Mouse (Mus musculus) cerebellum, adult 11 months (tissue): ENCODE measurements around the gene Nckap1.

Source experiments
- DNase-seq: peaks from one replicate; pipeline ENCODE4 v3.0.0; 2022

The Nckap1 gene

DNA sequence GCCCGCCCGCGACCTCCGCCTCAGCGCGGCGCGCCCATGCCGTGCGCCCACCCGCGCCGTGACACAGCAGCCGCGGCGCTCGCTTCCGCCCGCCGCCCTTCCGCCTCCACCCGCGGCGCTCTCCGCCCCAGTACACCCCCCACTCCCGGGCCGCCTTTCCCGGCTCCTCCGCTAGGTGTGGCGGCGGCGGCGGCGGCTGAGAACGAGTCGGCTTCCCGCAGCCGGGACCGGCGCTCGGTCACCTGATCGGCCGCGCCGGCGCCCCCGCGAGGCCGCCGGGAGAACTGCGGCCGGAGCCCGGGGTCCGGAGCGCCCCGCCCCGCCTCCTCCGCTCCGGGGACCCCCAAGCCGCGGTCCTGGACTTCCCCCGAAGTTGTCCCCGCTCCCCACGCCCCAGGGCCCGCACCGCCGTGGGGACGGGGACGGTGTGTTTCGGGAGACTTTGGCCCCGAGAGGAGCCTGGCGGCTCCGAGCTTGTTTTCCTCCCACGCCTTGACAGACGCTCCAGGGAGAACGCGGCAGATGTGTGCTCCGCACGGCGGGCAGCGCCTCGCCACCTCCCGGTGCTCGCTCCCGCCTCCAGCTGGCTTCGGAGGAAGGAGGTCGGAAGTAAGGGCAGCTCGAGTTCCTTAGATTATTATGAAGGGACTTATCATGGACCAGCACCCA lies at the start of gene Nckap1:
Gene Nckap1, minus strand, starts transcription at position 338 of the 669 bp plus-strand sequence.
- peak; percentile 89 for DNase-seq

DNA sequence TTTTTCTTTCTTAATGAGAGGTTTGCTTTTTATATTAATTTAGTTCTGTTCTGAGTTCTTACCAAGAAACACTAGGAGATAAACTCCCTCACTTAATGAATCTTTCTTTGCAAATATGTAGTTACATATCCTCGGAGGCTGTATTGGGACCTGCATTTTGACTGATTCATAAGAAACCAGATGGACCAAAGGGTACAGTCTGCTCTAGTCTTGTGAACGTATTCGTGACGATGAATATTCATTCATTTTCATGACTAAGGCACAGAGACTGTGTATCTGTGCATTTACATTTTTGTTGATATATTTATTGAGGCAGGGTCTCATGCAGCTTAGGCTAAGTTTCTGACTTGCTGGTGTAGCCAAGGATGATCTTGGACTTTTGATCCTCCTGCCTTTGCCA lies 43.3 kb upstream of the Nckap1 start:
- DNase-seq = no peak

DNA sequence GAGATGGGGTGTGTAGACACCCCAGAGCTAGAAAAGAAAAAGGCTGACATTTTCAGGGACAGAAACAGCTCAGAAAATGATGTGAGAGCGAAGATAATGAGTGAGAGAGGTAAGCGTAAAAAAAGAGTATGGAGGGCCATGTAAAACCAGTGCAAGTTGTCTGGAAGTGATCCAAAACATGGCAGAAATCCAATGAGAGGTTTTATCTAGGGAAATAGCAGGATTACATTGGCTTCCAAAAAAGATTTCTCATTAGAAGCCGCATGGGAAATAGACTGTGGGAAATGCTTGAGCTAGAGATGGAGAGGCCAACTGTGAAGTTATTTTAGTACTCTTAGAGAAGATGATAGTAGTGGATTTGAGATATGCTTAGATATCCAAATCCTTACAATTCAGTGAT lies 40.7 kb upstream of the Nckap1 start:
- DNase-seq = no peak

DNA sequence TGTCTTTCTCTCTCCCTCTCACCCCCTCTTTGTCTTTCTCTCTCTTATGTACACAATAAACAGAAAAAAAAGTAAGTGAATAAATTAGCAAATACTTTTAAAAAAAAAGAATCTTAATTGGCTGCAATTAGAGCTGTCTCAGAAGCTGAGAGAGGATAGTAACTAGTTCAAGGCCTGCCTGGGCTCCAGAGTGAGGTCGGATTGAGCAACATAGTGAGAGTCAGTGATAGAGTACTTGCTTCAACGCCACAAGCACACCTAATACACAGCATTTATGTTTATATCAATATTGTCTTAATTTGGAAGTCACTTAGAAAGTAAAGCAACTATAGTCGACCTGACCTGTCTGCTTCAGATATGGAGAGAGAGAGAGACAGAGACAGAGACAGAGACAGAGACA lies 37.8 kb upstream of the Nckap1 start:
- DNase-seq = no peak

DNA sequence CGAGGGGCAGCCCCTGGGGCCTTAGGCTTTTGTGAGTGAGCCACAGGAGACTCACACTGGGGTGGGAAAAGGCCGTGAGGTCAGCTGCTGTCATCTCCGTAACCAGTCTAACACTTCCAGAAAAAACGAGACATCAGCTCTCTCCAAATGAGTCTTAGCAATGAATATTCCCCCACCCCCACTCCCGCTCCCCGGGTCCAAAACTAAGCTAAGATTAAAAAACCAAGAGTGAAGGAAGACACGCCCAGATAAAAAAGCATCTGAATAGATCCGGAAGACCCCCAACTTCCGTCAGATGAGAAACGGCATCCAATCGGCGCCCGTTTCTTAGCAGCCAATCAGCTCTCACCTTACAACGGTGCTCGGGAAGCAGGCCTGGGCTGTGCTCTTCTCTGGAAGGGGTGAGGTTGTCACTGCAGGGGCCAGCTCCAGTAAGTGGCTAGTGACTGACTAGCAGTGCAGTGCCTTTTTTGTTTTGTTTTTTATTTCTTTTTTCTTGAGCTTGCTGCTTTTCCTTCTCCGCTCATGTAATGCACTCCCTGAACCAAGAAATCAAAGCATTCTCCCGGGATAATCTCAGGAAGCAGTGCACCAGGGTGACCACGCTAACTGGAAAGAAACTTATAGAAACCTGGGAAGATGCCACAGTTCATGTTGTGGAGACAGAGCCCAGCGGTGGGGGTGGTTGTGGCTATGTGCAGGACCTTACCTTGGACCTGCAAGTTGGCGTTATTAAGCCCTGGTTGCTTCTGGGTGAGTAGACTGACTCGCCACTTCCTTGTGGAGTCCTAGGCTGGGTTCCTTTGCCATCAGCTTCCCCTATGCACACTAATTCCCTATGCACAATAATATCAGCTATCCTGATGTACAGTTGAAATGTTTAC lies 35.9 kb upstream of the Nckap1 start, which contains the start of the genes Dusp19 and Nup35:
Gene Dusp19, plus strand, starts transcription at position 192 of the 884 bp plus-strand sequence.
Gene Nup35, plus strand, starts transcription at position 383 of the 884 bp plus-strand sequence.
- peak; percentile 93 for DNase-seq

DNA sequence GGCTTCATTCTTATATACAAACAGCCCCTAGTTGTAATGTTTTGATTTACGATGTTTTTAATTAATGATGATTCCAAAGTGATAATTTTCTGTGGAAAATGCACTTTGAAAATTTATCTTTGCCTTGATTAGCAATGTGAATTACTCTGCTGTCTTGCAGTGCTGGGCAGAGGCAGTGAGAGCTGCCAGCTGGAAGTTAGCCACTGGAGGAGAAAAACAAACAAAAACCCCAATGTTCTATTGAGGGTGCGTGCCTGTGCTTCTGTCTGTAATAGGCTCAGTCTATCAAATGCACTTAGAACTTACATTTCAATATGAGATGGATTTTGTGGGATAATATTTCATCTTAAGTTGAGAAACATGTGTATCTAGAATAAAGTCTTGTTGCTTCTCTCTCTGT lies 31.6 kb upstream of the Nckap1 start:
- DNase-seq = no peak

DNA sequence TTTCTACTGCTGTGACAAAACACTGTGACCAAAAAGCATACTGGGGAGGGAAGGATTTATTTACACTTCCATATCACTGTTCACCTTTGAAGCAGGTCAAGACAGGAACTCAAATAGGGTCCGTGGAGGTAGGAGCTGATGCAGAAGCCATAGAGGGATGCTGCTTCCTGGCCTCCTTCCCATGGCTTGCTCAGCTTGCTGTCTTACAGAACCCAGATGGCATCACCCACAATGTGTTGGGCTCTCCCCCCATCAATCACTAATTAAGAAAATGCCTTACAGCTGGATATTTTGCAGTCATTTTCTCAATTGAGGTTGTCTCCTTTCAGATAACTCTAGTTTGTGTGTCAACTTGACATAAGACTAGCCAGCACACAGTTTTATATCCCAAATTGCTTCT lies 31.1 kb upstream of the Nckap1 start:
- DNase-seq = no peak

DNA sequence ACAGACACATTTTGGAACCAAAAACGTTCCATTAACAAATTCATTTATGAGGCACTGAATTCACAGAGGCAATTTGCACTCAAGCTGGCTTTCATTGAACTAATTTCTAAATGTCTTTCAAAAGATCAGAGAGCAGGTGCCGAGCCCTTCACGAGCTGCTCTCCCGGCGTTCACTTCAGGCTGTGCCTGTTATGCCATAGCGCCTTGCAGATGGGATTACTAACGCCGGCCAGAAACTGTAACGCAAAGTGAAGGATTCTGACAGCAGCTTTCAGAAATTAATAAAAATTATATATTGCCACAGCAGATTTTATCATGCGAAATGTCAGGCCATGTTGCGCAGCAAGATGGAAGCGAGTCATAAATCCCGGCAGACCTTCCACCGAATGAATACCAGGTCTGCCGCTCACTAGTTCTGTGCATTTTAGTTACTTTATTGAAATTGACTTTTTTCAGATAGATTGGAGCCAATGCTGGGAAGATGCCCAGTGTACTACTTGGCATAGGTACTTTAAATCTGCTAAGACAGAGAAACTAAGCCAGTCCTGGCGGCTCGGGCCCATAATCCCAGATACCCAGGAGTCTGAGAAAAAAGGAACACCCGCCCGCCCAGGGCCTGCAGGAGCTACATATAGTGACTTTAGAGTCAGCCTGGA lies 22.7 kb upstream of the Nckap1 start:
- DNase-seq = no peak

DNA sequence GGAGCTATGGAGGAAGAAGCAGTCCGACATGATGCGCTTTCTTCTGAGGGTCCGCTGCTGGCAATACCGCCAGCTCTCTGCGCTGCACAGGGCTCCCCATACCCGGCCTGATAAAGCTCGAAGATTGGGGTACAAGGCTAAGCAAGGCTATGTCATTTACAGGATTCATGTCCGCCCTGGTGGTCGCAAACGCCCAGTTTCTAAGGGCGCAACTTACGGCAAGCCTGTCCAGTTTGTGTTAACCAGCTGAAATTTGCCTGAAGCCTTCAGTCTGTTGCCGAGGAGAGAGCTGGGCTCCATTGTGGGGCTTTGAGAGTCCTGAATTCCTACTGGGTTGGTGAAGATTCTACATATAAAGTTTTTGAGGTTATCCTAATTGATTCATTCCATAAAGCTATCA lies 21.6 kb upstream of the Nckap1 start:
- DNase-seq = no peak

DNA sequence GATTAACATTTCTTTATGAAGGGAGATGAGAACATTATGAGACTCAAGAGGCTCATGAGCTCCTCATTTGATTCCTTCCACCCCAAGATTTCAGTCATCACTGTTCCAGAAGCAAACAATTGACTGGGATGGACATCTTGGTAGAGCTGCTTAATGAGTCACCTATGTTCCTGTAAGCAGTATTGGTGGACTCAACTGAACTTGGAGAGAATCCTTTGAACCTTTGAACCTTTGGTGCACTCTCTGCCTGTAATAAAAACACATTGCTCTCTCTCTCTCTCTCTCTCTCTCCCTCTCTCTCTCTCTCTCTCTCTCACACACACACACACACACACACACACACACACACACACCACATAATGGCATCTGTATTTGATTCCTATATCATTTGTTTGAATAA lies 19.4 kb upstream of the Nckap1 start:
- no peak for DNase-seq

DNA sequence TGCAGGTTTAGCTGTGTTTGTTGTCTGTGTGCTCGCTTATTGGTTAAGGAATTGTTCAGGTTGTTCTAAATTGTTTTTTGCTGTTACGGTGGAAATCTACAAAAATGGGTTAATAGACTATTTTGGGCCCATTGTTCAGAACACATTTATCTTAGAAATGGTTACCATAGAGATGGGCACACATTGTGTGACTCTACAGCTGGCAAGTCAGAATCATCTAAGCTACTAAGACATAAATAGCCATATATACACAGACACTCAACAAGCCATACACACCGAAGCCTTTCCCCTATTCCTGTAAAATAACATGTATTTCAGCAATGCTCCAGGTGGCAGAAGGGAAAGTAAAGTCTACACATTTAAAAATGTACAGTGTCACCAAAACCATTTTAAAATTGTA lies 18.7 kb upstream of the Nckap1 start:
- DNase-seq = no peak

DNA sequence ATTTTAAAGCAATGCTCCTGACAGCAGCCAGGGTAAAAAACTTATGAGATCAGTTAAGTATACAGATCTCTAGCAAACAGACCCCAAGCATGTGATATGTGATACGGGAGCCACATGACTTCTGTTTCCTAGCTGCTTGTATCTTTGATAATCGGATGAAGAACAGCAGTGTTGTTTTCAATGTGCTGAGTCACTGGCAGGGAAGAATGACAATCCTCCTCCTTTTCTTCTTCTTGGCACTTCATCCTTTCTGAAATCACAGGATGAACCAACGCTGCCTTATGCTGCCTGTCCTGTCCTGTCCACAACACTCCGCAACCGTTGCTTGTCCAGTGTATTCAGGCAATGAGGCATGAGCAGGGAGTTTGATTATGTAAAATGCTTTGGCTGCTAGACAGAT lies 15.8 kb upstream of the Nckap1 start:
- no peak for DNase-seq

DNA sequence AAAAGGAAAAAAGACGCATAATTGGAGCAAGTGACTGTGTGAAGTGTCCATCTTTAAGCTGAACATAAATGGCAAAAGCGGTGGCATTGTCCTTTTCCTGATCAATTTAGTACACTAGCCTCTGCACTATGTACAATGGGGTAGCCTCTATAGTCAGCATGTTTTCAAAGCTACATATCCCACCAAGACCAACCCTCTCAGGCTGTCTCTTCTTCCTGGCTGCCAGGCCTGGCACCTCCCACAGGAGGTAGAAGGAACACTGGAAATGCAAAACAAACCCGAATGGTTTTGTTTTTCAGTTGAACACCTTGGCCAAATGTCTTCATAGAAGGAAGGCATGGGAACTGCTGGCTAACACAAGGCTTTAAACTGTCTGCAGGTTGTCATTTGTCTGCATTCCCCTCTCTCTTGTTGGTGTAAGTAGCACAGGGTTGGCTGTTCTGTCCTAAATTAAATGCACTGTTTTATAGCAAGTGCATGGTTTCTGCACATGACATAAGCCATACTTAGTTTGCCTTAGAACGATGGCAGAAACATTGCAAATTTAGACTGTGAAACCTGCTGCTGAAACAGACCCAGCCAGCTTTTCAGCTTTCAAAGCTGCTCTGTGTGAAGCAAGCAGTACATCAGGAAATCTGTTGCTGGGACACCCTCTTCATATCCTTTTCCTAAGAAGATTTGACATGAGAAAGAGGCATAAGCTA lies 13.2 kb upstream of the Nckap1 start:
- no peak for DNase-seq

DNA sequence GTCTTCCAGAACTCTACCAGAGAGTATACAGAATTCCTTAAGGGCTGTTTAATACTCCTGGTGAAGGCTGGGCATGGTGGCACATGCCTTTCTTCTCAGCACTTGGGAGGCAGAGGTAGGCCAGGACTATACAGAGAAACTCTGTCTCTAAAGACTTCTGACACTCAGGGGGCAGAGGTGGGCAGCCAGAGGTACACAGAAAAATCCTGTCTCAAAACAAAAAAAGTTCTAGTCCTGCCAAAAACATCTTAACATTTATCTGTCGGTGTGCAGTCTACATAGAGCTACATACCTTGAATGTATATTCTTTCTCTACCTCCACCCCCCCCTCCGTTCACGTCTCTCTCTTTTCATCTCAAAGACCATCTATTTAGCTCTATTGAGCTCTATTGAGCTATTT lies 1.2 kb upstream of the Nckap1 start:
- no peak for DNase-seq

DNA sequence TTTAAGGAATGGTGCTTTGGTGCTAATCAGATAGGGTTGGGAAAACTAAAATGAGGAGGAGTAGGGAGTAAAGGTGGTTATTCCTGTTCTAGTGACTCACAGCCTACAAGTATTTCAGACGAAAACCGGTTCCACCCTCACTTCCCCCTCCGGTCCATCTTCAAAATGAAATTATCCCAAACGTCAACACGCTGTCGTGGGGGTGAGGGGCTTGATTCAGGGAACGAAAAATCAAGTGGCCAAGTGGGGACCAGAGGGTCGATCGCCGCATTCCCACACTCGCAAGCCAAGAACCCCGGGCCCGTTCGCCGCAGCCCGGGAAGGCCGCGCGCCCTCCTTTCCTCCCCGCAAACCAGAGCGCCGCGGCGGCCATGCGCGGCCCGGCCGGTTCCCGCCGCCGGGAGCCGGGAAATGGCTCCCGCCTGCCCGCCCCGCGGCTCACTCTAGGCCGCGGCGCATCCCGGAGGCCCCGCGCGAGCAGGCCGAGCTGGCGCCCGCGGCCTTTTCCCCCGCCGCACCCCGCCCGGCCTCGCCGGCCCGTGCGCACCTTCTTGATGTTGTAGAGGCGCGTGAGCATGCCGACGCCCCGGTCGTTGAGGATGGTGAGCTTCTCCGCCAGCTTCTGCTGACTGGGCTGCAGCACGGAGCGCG lies 744 bp downstream of the Nckap1 start:
- no peak for DNase-seq

DNA sequence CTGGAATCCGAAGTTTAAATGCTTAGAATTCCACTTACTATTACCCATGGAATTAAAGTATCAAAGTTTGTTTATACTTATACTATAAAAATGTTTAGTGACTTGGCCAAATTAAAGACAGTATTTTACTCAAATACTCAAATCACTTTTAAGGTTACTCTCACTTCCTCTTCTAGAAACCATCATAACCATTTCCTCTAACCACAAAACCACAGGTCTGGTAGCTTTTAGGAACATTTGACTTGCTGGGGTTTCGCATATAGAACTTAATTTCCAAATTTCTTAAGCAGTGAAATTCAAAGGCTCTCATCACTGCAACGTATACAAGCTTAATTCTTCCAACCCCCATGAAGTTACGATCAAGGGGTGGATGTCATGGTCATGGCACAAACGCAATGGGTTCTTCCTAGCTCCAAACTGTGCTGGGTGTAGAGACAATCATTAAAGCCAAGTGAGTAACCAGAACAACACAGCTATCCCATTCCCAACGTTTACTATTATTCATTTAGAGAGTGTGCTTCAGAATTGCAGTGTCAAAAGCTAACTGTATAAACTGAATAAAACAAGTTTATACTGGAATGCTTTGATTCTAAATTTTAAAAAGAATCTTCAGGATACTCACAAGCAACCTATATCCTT lies 1.8 kb downstream of the Nckap1 start:
- DNase-seq = no peak

DNA sequence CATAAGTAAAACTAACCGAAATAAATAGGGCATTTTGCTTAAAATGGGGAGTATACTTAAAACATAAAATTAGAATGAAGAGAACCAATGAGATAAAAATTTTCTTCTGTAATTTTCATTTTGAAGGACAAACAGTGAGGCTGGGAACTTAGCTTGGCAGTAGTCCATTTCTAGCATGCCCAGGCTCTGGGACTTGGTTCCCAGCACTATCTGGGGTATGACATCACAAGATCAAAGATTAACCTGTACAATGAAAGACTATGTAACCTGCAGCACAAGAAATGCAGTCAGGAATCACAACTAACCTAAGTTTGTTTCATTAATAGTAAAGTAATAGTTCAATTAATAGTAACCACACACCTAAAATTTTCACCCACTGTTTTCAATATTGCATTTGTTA lies 3.9 kb downstream of the Nckap1 start:
- DNase-seq = no peak

DNA sequence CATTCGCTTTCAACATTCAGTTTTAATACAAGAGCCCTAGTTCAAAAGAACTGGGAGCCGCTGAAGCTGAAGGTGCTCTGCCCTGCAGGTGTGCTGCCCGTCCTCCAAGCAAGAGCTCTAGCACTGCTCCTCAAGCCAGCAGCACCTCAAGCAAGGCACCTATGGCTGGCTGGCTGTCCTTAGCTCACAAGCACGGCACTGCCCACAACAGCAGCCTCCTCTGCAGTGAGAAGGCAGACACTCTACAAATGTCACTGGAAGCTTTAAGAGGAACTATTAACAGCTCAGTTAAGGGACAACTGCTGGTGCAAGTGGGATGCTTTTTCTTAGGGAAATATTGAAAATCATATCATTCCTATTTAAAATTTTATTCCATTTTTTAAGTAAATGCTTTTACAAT lies 10.5 kb downstream of the Nckap1 start:
- no peak for DNase-seq

DNA sequence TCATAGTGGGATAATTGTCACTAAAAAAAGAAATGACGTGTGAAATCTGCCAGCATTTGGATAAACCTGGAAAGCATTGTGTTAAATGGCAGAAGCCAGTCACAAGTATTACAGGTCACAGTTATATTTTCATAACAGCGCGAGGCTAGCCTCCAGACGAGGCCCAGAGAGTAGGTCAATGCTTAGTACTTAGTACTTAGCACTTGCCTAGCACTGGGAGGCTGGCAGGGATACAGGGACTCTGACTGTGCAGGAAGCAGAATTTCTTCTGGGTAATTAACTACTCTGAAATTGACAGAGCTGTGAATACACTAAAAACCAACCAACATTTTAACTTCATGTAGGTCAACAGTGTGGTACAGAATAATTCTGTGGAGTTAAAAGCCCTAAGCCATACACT lies 13.8 kb downstream of the Nckap1 start:
- DNase-seq = no peak

DNA sequence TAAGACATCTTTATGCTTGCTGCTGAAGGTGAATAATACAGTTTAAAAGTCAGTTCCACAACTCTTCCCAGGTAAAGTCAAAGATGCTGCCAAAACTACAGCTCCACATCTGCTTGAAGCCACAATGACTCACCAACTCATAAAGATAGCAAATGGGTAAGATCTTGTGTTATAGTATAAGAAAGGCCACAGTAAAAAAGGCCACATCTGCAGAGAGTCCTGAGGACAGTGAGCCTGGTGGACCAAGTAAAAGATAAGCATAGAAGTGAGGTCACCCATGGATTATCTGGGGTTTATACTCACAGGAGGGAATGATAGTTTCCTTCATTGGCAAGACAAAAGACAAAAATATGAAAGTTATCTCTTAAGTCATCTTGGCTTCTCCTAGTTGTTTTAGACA lies 18.9 kb downstream of the Nckap1 start:
- no peak for DNase-seq

DNA sequence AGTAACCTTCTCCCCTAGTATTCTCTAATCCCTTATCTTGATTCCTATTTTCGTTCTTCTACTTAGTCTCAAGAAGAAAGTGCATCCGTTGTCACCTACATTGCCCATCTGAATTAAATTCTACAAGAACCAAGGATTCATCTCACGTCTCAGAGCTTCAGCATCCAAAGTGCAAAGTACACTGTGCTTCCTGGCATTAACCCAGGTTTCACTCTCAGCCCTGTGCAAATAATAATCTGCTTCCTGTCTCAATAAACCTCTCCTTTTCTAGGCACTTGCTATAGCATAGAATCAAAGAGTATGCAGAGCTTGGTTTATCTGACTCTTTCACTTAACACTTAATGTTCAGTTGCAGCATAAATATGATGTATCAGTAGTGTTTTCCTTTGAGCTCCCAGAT lies 19.7 kb downstream of the Nckap1 start:
- no peak for DNase-seq

DNA sequence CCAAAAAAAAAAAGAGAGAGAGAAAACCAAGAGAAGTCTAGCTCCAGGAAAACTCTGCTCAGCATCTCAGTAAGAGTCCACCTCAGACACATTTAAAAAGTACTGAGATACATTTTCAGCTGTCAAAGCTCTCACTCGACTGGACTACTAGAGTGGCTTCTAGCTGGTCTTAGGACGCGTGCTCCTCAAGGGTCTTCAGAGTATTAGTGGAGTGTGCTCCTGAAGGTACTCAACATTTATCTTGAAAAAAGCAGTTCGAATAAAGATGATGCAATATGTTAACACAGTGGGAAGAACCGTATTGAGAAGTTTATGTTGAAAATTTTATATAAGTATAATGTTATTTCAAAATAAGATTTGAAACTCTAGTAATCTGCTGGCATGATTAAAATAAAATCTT lies 20.4 kb downstream of the Nckap1 start:
- no peak for DNase-seq
